Mouse (Mus musculus): Measurements from ENCODE around the gene Cmtm8. TPM values are rescaled to one million over a fixed set of nuclear protein-coding genes. Genes with fewer than 3 reads are reported as not detected.

Gene Cmtm8
- polyA plus RNA-seq, 1 experiment, result not detected

DNA sequence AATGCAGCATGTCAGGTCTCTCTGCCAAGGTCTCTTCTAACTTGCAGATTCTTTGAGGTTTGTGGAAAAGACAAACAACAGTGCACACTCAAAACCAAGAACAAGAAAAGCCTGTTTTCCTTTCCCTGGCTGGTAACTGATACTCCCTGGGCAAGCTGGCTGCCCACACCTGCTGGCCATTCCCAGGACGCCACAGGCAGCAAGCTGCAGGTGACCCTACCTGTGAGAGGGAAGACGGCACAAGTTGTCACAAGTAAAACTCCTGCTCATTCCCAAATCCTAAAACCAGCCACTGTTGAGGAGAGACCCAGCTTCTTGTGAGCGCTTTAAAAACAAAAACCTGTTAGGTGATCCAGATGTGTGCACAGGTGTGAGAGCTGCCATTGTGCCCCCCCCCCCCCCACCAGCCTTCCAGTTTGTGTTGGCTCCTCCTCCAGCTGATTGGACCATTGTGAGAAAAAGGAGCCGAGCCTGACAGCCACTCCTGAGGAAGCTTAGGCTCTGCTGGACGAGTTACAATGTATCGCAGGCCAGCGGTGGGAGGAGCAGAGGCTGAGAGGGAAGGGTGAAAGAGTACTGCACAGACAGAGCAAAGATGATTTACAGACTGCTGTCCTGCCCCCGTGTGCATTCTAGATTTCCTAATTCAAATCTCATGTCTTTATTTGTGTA is 42.2 kb upstream of the Cmtm8 start:
- no peaks in the 10 kb centered on the region for H3K36me3 ChIP-seq (ENCODE audit: control insufficient read depth, insufficient read depth)
- H3K4me3 ChIP-seq, result no peak overlapping the region
- no peak overlapping the region for H3ac ChIP-seq (ENCODE audit: control insufficient read depth, insufficient read length)
- TF ChIP-seq POLR2A (IDR thresholded peaks at IDR 0.05; ENCODE audit: insufficient read length, low read depth) (no peak), TCF12 (IDR thresholded peaks at IDR 0.05; ENCODE audit: insufficient read depth, poor library complexity, severe bottlenecking) (no peak), TCF3 (IDR thresholded peaks at IDR 0.05; ENCODE audit: insufficient read length, low read depth) (no peak), MAX (IDR thresholded peaks at IDR 0.05; ENCODE audit: low read depth) (no peak), MYOD1 (IDR thresholded peaks at IDR 0.05; ENCODE audit: control insufficient read depth in 1 of 3, insufficient read length in 2 of 3, low read depth in 2 of 3) (no peak), MYOG (IDR thresholded peaks at IDR 0.05; ENCODE audit: control insufficient read depth in 1 of 3, insufficient read depth in 1 of 3, insufficient read length in 2 of 3, low read depth in 2 of 3) (no peak), E2F4 (IDR thresholded peaks at IDR 0.05; ENCODE audit: insufficient read depth) (no peak)
- no peaks in the 10 kb centered on the region for H3K79me2 ChIP-seq (ENCODE audit: control insufficient read depth, insufficient read depth)
- no peaks in the 10 kb centered on the region for H3K27me3 ChIP-seq (ENCODE audit: control insufficient read depth, insufficient read depth, insufficient read length)
- H3K4me2 ChIP-seq (ENCODE audit: low read depth), result no peak overlapping the region

GRCm38 (mm10) chr9:114885564-114885963 is 41.6 kb upstream of the Cmtm8 start:
- H3K4me2 ChIP-seq (ENCODE audit: low read depth), result no peak overlapping the region
- H3K4me3 ChIP-seq, result no peak overlapping the region
- no peak for TF ChIP-seq POLR2A (IDR thresholded peaks at IDR 0.05; ENCODE audit: insufficient read length, low read depth)
- TF ChIP-seq POLR2AphosphoS2 (IDR thresholded peaks at IDR 0.05; ENCODE audit: insufficient read length, low read depth), result no peak
- no peak for TF ChIP-seq CEBPB (IDR thresholded peaks at IDR 0.05; ENCODE audit: insufficient read depth, poor library complexity, severe bottlenecking)
- no peak for TF ChIP-seq SRF (IDR thresholded peaks at IDR 0.05; ENCODE audit: control insufficient read depth, insufficient read length, low read depth)
- no peak for TF ChIP-seq TCF3 (IDR thresholded peaks at IDR 0.05; ENCODE audit: insufficient read length, low read depth)
- no peak for TF ChIP-seq MYOD1 (IDR thresholded peaks at IDR 0.05; ENCODE audit: control insufficient read depth in 1 of 3, insufficient read length in 2 of 3, low read depth in 2 of 3)
- no peak for TF ChIP-seq REST (IDR thresholded peaks at IDR 0.05; ENCODE audit: insufficient read depth, insufficient read length)
- no peak for TF ChIP-seq TCF12 (IDR thresholded peaks at IDR 0.05; ENCODE audit: insufficient read depth, poor library complexity, severe bottlenecking)
- no peak for TF ChIP-seq E2F4 (IDR thresholded peaks at IDR 0.05; ENCODE audit: insufficient read depth)
- TF ChIP-seq MAX (IDR thresholded peaks at IDR 0.05; ENCODE audit: low read depth), result no peak
- no peak for TF ChIP-seq USF1 (IDR thresholded peaks at IDR 0.05; ENCODE audit: low read depth)
- no peaks in the 10 kb centered on the region for H3K27me3 ChIP-seq (ENCODE audit: control insufficient read depth, insufficient read depth, insufficient read length)
- no peak overlapping the region for H3ac ChIP-seq (ENCODE audit: control insufficient read depth, insufficient read length)
- H3K79me2 ChIP-seq (ENCODE audit: control insufficient read depth, insufficient read depth), result no peaks in the 10 kb centered on the region
- no peaks in the 10 kb centered on the region for H3K36me3 ChIP-seq (ENCODE audit: control insufficient read depth, insufficient read depth)

DNA sequence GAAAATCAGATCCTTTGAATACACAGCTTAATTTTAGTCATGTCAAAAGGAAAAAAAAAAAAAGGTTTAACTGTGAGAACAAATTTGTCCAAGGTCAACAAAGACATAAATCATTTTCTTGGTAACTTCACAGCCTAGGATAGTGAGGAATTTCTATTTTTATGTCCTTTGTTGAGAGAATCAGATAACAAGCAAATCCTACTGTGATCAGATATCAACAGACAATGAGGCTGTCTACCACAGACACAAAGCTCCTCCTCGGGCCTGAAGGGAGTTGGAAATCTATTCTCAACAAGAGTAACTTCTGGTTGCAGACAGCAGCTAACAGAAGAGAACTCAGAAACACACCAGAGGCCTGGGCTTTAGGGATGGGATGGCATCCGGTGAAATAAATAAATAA is 38.0 kb upstream of the Cmtm8 start:
- Histone ChIP-seq H3K4me2 (ENCODE audit: low read depth) (no peak overlapping the region), H3K27me3 (ENCODE audit: control insufficient read depth, insufficient read depth, insufficient read length) (no peaks in the 10 kb centered on the region), H3K4me3 (no peak overlapping the region), H3K79me2 (ENCODE audit: control insufficient read depth, insufficient read depth) (no peaks in the 10 kb centered on the region), H3K36me3 (ENCODE audit: control insufficient read depth, insufficient read depth) (no peaks in the 10 kb centered on the region), H3ac (ENCODE audit: control insufficient read depth, insufficient read length) (no peak overlapping the region)
- no peak for TF ChIP-seq CEBPB (IDR thresholded peaks at IDR 0.05; ENCODE audit: insufficient read depth, poor library complexity, severe bottlenecking)
- TF ChIP-seq MAX (IDR thresholded peaks at IDR 0.05; ENCODE audit: low read depth), result no peak
- TF ChIP-seq MYOD1 (IDR thresholded peaks at IDR 0.05; ENCODE audit: control insufficient read depth in 1 of 3, insufficient read length in 2 of 3, low read depth in 2 of 3), result no peak
- no peak for TF ChIP-seq POLR2A (IDR thresholded peaks at IDR 0.05; ENCODE audit: insufficient read length, low read depth)
- no peak for TF ChIP-seq USF1 (IDR thresholded peaks at IDR 0.05; ENCODE audit: low read depth)
- no peak for TF ChIP-seq E2F4 (IDR thresholded peaks at IDR 0.05; ENCODE audit: insufficient read depth)
- no peak for TF ChIP-seq SRF (IDR thresholded peaks at IDR 0.05; ENCODE audit: control insufficient read depth, insufficient read length, low read depth)
- TF ChIP-seq REST (IDR thresholded peaks at IDR 0.05; ENCODE audit: insufficient read depth, insufficient read length), result no peak
- TF ChIP-seq TCF12 (IDR thresholded peaks at IDR 0.05; ENCODE audit: insufficient read depth, poor library complexity, severe bottlenecking), result no peak
- no peak for TF ChIP-seq POLR2AphosphoS2 (IDR thresholded peaks at IDR 0.05; ENCODE audit: insufficient read length, low read depth)
- no peak for TF ChIP-seq MYOG (IDR thresholded peaks at IDR 0.05; ENCODE audit: control insufficient read depth in 1 of 3, insufficient read depth in 1 of 3, insufficient read length in 2 of 3, low read depth in 2 of 3)
- no peak for TF ChIP-seq TCF3 (IDR thresholded peaks at IDR 0.05; ENCODE audit: insufficient read length, low read depth)

- Histone ChIP-seq H3K36me3 (ENCODE audit: control insufficient read depth, insufficient read depth) (no peaks in the 10 kb centered on the region), H3K79me2 (ENCODE audit: control insufficient read depth, insufficient read depth) (no peaks in the 10 kb centered on the region), H3K4me3 (no peak overlapping the region), H3K27me3 (ENCODE audit: control insufficient read depth, insufficient read depth, insufficient read length) (peaks cover 6% of the 10 kb centered on the region), H3K4me2 (ENCODE audit: low read depth) (no peak overlapping the region), H3ac (ENCODE audit: control insufficient read depth, insufficient read length) (no peak overlapping the region)
- TF ChIP-seq POLR2A (IDR thresholded peaks at IDR 0.05; ENCODE audit: insufficient read length, low read depth) (no peak), SRF (IDR thresholded peaks at IDR 0.05; ENCODE audit: control insufficient read depth, insufficient read length, low read depth) (no peak), E2F4 (IDR thresholded peaks at IDR 0.05; ENCODE audit: insufficient read depth) (no peak)
Measured at GRCm38 (mm10) chr9:114855327-114855726, 11.4 kb upstream of the Cmtm8 start.

DNA sequence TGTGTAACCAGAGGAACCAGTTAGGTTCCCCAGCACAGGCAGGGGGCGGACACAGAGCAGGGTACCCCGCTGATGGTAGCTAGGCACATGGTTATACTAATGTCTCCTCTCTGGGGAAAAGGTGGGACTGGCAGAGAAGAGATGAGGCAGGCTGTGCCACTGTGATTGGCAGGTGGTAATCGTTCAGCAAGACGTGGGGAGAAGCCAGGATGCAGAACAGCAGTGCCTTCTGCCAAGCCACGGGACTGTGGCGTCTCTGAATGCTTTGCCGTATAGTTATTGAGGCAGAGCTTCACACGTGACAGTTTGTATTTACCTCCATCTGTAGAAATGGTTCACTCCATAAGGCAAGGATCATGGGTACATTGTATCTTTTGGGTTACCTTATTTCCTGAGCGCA is 10.7 kb upstream of the Cmtm8 start:
- H3K36me3 ChIP-seq (ENCODE audit: control insufficient read depth, insufficient read depth), result no peaks in the 10 kb centered on the region
- no peak overlapping the region for H3K4me3 ChIP-seq
- TF ChIP-seq TCF3 (IDR thresholded peaks at IDR 0.05; ENCODE audit: insufficient read length, low read depth) (no peak), CEBPB (IDR thresholded peaks at IDR 0.05; ENCODE audit: insufficient read depth, poor library complexity, severe bottlenecking) (no peak), POLR2AphosphoS2 (IDR thresholded peaks at IDR 0.05; ENCODE audit: insufficient read length, low read depth) (no peak)
- no peak overlapping the region for H3K4me2 ChIP-seq (ENCODE audit: low read depth)
- no peaks in the 10 kb centered on the region for H3K79me2 ChIP-seq (ENCODE audit: control insufficient read depth, insufficient read depth)
- H3K27me3 ChIP-seq (ENCODE audit: control insufficient read depth, insufficient read depth, insufficient read length), result peaks cover 6% of the 10 kb centered on the region
- H3ac ChIP-seq (ENCODE audit: control insufficient read depth, insufficient read length), result no peak overlapping the region
